Mouse (Mus musculus) forebrain, postnatal 0 days (tissue): ENCODE results near the gene Hivep2. TPM values are rescaled to one million over a fixed set of nuclear protein-coding genes. Genes with fewer than 3 reads are reported as not detected.

Source experiments
- ATAC-seq: fragments of 200-750 bp; cut with Nextera tagmentation; 2 replicates; pipeline ENCODE4 v1.8.0; 2017; ENCODE audit warnings: mild to moderate bottlenecking, moderate library complexity
- DNase-seq: peaks from one replicate; pipeline ENCODE4 v3.0.0-alpha.2; 2015
- H3K27ac ChIP-seq: fragments of 300-500 bp; sonication (generic); 2 replicates; pipeline ENCODE4 v1.5.1; 2014; ENCODE audit warnings: low read depth, mild to moderate bottlenecking, antibody characterized with exemption, low read length, moderate library complexity, mixed read lengths
- H3K27me3 ChIP-seq: fragments of 300-500 bp; sonication (generic); 2 replicates; pipeline ENCODE4 v1.6.1; 2014; ENCODE audit warnings: mild to moderate bottlenecking, low read length, mixed read lengths; ENCODE audit not compliant: insufficient read depth
- H3K36me3 ChIP-seq: fragments of 300-500 bp; sonication (generic); 2 replicates; pipeline ENCODE4 v1.6.1; 2014; ENCODE audit warnings: mild to moderate bottlenecking, moderate library complexity; ENCODE audit not compliant: insufficient read depth
- H3K4me1 ChIP-seq: fragments of 300-500 bp; sonication (generic); 2 replicates; pipeline ENCODE4 v1.6.1; 2014; ENCODE audit warnings: antibody characterized with exemption; ENCODE audit not compliant: insufficient read depth
- H3K4me2 ChIP-seq: fragments of 300-500 bp; sonication (generic); 2 replicates; pipeline ENCODE4 v1.6.1; 2014; ENCODE audit warnings: low read depth, mild to moderate bottlenecking, moderate library complexity
- H3K4me3 ChIP-seq: fragments of 300-500 bp; sonication (generic); 2 replicates; pipeline ENCODE4 v1.5.1; 2014; ENCODE audit warnings: low read depth, low read length, mixed read lengths
- H3K9ac ChIP-seq: fragments of 300-500 bp; sonication (generic); 2 replicates; pipeline ENCODE4 v1.6.1; 2014; ENCODE audit warnings: mild to moderate bottlenecking
- H3K9me3 ChIP-seq: fragments of 300-500 bp; sonication (generic); 2 replicates; pipeline ENCODE4 v1.6.1; 2016; ENCODE audit warnings: low read length
- CTCF ChIP-seq: sonication (generic); IDR thresholded peaks from 2 replicates; pipeline ENCODE4 v1.5.1; 2016; ENCODE audit warnings: antibody characterized with exemption, control low read depth, low read depth
- WGBS: fragments of 180-500 bp; shearing (Covaris S2); extraction: QIAGEN DNeasy Blood & Tissue Kit; methylation state at CpG from one replicate; pipeline ENCODE4 v1.1.7; 2014; 5-methylcytosine and 5-hydroxymethylcytosine counted together
- polyA plus RNA-seq: library from polyadenylated mRNA; unstranded; fragments of >200 nt; fragmentation: Nextera tagmentation; extraction: Ambion mirVana; gene quantifications from 2 replicates; pipeline ENCODE4 v1.2.1, GENCODE M21; 2015
- total RNA-seq: library from RNA; depleted of rRNA; stranded (reverse); fragments of >200 nt; gene quantifications from 2 replicates; pipeline ENCODE4 v1.2.3, GENCODE M21; 2014

Hivep2 gene
- total and polyA plus RNA-seq, 2 experiments from 2014 or later = 22.9 to 55.4 TPM

DNA sequence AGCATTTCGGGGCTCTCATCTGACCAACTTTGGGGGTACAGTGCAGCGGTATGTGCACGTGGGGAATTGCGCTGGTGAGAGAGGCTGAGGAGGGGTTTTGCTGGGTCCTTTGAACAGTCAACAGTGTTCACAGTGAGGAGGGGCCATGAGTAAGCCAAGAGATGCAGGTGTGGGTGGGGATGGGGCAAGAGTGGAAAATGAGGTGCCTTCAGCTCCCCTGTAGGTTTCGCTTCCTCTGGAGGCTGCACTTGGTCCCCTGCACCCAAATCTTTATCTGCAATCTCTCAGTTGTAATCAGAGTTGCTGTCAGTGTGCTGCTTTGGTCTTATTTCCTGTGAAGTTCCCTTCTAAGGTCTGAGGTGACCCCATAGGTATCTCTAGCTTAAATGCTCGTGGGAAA is 27.5 kb downstream of the Hivep2 start:
- H3K9ac ChIP-seq = no peak overlapping the region
- H3K27me3 ChIP-seq = no peaks in the 10 kb centered on the region
- H3K9me3 ChIP-seq = no peaks in the 10 kb centered on the region
- no peak overlapping the region for H3K4me2 ChIP-seq
- DNase-seq (no peak), ATAC-seq (no peak)
- H3K4me3 ChIP-seq = no peak overlapping the region
- TF ChIP-seq CTCF = no peak
- H3K4me1 ChIP-seq = no peaks in the 10 kb centered on the region
- no peak overlapping the region for H3K27ac ChIP-seq
- H3K36me3 ChIP-seq = no peaks in the 10 kb centered on the region
- 87% methylated on average over 6 of the region's 6 CpGs for WGBS

GRCm38 (mm10) chr10:13997336-13997735 is 31.5 kb downstream of the Hivep2 start:
- H3K9ac ChIP-seq = no peak overlapping the region
- ATAC-seq (no peak), DNase-seq (no peak)
- H3K27me3 ChIP-seq = no peaks in the 10 kb centered on the region
- no peaks in the 10 kb centered on the region for H3K36me3 ChIP-seq
- no peaks in the 10 kb centered on the region for H3K4me1 ChIP-seq
- no peak overlapping the region for H3K4me2 ChIP-seq
- 84% methylated on average over 4 of the region's 4 CpGs for WGBS
- H3K9me3 ChIP-seq = no peaks in the 10 kb centered on the region
- no peak for TF ChIP-seq CTCF
- no peak overlapping the region for H3K27ac ChIP-seq
- H3K4me3 ChIP-seq = no peak overlapping the region

GRCm38 (mm10) chr10:14004769-14005517 is 39.1 kb downstream of the Hivep2 start:
- DNase-seq = no peak
- no peak overlapping the region for H3K4me2 ChIP-seq

DNA sequence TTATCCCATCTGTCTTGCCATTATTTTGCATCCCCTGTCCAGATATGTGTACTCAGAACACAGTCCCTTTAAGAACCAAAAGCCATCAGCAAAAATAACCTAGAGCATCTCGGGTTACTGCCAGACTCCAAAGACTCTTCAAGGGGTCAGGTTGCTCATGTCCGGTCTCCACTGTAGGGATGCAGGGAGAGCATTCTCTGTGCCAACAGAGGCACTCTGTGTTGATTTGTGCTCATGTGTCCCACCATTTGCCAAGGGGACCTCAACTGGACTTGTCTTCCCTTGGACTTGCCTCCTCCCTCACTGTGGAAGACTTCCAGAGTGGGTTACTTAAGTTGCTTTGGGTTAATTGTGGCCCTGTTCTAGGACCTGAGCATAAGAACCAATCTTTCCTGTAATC is 43.8 kb downstream of the Hivep2 start:
- Histone ChIP-seq H3K9ac (no peak overlapping the region), H3K27me3 (no peaks in the 10 kb centered on the region), H3K27ac (no peak overlapping the region), H3K36me3 (0 out of 2 replicates have a peak, but pooled peaks cover 3% of the 10 kb centered on the region), H3K4me1 (no peaks in the 10 kb centered on the region), H3K4me2 (no peak overlapping the region), H3K9me3 (no peaks in the 10 kb centered on the region), H3K4me3 (no peak overlapping the region)
- 89% methylated on average over 2 of the region's 2 CpGs for WGBS
- DNase-seq (no peak), ATAC-seq (no peak)
- TF ChIP-seq CTCF = no peak

More at GRCm38 (mm10) chr10:14004769-14005517, 39.1 kb downstream of the Hivep2 start:
- Histone ChIP-seq H3K4me1 (no peaks in the 10 kb centered on the region), H3K9ac (no peak overlapping the region), H3K36me3 (0 out of 2 replicates have a peak, but pooled peaks cover 3% of the 10 kb centered on the region), H3K4me3 (no peak overlapping the region), H3K9me3 (no peaks in the 10 kb centered on the region), H3K27me3 (no peaks in the 10 kb centered on the region), H3K27ac (no peak overlapping the region)
- no peak for TF ChIP-seq CTCF
- ATAC-seq = peak; percentile 48
- 41% methylated on average over 4 of the region's 4 CpGs for WGBS

DNA sequence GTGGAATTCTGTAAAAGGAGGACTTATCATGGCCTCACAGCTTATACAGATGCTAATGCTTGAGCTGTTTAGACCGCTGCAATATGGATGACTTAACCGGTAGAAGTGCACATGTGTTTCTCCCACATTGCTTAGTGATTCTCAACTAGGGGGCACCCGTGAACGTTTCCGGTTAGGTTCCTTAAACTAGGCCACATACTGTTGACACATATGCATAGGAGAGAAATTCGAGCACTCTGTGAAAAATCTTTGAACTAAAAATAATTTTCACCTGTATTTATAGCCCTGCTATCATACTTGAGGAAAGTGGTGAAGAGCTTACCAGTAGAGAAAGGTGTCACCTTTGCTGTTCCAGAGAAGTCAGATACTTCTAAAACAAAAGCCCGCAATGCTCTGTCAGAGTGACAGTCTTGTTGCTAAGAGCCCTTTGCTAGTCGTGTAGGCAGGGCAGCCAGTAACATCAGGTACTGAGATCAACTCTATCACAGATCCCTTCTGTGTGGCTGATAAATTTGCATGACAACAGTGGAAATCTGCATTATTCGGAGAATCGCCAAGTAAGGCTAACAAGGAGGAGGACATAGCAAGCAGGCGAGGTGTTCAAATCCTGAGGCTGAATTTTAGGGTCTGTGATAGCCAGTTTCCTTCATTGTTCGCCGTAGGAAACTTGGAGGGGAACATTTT is 50.6 kb downstream of the Hivep2 start:
- H3K9ac ChIP-seq = no peak overlapping the region
- H3K4me3 ChIP-seq = no peak overlapping the region
- no peaks in the 10 kb centered on the region for H3K36me3 ChIP-seq
- DNase-seq (no peak), ATAC-seq (no peak)
- no peaks in the 10 kb centered on the region for H3K27me3 ChIP-seq
- 46% methylated on average over 13 of the region's 13 CpGs for WGBS
- H3K4me1 ChIP-seq = peaks cover 5% of the 10 kb centered on the region
- no peak overlapping the region for H3K27ac ChIP-seq
- no peak overlapping the region for H3K4me2 ChIP-seq
- TF ChIP-seq CTCF = peak; percentile 31; the same call in 1 of the 2 replicates
- no peaks in the 10 kb centered on the region for H3K9me3 ChIP-seq

GRCm38 (mm10) chr10:14017338-14017737 is 51.5 kb downstream of the Hivep2 start:
- H3K9me3 ChIP-seq = no peaks in the 10 kb centered on the region
- no peak overlapping the region for H3K9ac ChIP-seq
- H3K27ac ChIP-seq = no peak overlapping the region
- H3K27me3 ChIP-seq = no peaks in the 10 kb centered on the region
- H3K36me3 ChIP-seq = no peaks in the 10 kb centered on the region
- no peak overlapping the region for H3K4me3 ChIP-seq
- no peak overlapping the region for H3K4me2 ChIP-seq
- ATAC-seq (no peak), DNase-seq (no peak)
- peaks cover 5% of the 10 kb centered on the region for H3K4me1 ChIP-seq
- WGBS = 66% methylated on average over 2 of the region's 2 CpGs
- no peak for TF ChIP-seq CTCF

DNA sequence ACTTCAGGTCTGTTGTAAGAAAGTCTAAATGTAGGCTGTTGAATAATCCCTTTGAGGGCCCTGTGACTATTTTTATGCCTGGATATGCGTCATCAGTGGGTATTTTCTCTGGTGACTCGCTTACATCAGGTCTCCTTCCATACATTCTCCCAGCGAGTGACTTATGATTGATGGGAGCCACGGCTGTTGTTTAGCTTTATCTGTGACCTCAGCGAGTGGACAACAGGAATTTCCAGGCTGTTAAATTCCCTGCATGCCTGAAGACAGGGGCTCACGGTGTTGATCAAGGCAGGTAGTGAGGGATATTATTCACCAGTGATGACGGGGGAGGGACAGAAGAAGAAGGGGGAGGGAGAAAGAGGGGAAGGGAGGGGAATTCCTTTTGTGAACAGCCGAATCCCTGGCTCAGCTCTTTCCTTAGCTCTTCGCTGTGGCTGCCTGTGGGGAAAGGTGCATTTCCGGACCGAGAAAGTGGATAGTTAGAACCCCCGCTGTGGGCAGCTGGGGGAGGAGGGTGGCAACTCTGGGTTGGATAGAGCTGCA is 52.0 kb downstream of the Hivep2 start:
- Histone ChIP-seq H3K27me3 (no peaks in the 10 kb centered on the region), H3K9ac (peak overlapping the region; percentile 33; the same call in 1 of the 2 replicates), H3K4me3 (peak overlapping the region; percentile 33), H3K27ac (peak overlapping the region; percentile 59; the same call in 1 of the 2 replicates), H3K36me3 (no peaks in the 10 kb centered on the region), H3K9me3 (no peaks in the 10 kb centered on the region), H3K4me2 (peak overlapping the region; percentile 43), H3K4me1 (peaks cover 5% of the 10 kb centered on the region)
- WGBS = 7% methylated on average over 12 of the region's 12 CpGs
- no peak for TF ChIP-seq CTCF
- DNase-seq = peak; percentile 56
- ATAC-seq = peak; percentile 76
